In the genomic region with DNA sequence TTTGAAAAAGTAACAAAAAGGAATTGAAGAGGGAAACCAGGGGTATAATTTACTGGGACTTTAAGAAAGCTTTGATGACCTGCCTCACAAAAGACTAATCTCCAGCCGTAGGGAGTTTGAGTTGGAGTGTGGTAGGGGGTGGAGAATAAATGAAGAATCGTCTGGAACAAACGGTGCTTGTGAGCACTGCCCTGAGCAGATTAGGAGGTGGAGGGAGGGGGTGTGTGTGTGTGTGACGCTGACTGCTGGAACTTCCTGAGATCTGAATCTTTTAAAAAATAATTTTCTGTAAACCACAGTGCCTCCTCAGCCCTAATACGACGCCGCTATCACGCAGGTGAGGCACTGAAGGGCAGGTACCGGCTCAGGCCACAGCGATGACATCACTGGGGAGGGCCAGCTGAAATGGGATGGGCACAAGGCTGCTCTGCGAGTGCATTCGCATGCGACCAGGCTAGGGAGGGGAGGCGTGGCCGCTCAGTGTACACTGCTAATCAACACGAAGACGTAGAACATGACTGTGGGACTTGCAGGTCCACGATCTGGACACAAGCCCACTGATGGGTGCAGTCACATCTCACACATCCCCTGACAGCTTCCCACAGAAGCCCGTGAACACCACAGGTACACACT, we compare ENCODE assay signal across 10 mouse cellular contexts.
DNase-seq lines count a peak whose midpoint lies in the region; ATAC-seq and TF ChIP-seq lines count a peak whose summit lies in the region.
"Had no signal": no experiment of that assay in that cellular context is flagged by ENCODE, and none has a peak within 500 bp of the region (broad histone marks: within the 10 kb centered on the region; RNA-seq: fewer than 3 reads in every experiment).

No protein-coding gene starts in this region.

- peaks cover 9% of the 10 kb centered on the region; the same call in 1 of the 2 replicates for H3K4me1 ChIP-seq in heart, embryonic 16.5 days (ENCODE audit: control insufficient read depth, insufficient read depth, low read length)
- peaks cover 25% of the 10 kb centered on the region for H3K4me1 ChIP-seq in forebrain, embryonic 15.5 days
- H3K4me1 ChIP-seq in midbrain, embryonic 10.5 days = peaks cover 51% of the 10 kb centered on the region

- no peak for ATAC-seq in heart, embryonic 16.5 days (replicated peaks; ENCODE audit: extremely low read depth, insufficient read depth, low FRiP score)
- ATAC-seq in forebrain, embryonic 15.5 days (replicated peaks) = 0 out of 2 replicates have a peak, but pooled peaks have one; percentile 27

- no peak overlapping the region for H3K4me3 ChIP-seq in heart, embryonic 16.5 days (ENCODE audit: low read length)
- H3K4me3 ChIP-seq in forebrain, embryonic 15.5 days = no peak overlapping the region
- H3K4me3 ChIP-seq in midbrain, embryonic 10.5 days = peak overlapping the region; percentile 31

- no peak for DNase-seq in heart, adult 9 months (ENCODE audit: low spot score in 2 of 2)
- DNase-seq in brain, embryonic 14.5 days (ENCODE audit: low read depth) = peak; percentile 56
- DNase-seq in midbrain, embryonic 10.5 days (ENCODE audit: low spot score) = no peak
- DNase-seq in gastrocnemius, postnatal 4 days (ENCODE audit: low spot score in 2 of 2) = no peak
- no peak for DNase-seq in right cerebral cortex, postnatal 10 days (ENCODE audit: low spot score in 2 of 2)
- DNase-seq in spleen, postnatal 4 days (ENCODE audit: low spot score in 2 of 2) = no peak
- DNase-seq: gastrocnemius, postnatal 10 days had no signal

- TF ChIP-seq CTCF in brain, embryonic 14.5 days (IDR thresholded peaks at IDR 0.05; ENCODE audit: borderline replicate concordance, extremely low read depth, insufficient read depth, insufficient read length) = no peak

- no peak overlapping the region for H3K27ac ChIP-seq in heart, embryonic 16.5 days (ENCODE audit: low read length)
- H3K27ac ChIP-seq in forebrain, embryonic 15.5 days (replicated peaks) = no peak overlapping the region
- peak overlapping the region; percentile 65 for H3K27ac ChIP-seq in midbrain, embryonic 10.5 days (replicated peaks)
- H3K27ac ChIP-seq: macrophage had no signal

- H3K36me3 ChIP-seq in heart, embryonic 16.5 days (ENCODE audit: control insufficient read depth, insufficient read depth) = no peaks in the 10 kb centered on the region
- no peaks in the 10 kb centered on the region for H3K36me3 ChIP-seq in forebrain, embryonic 15.5 days
- H3K36me3 ChIP-seq in midbrain, embryonic 10.5 days = no peaks in the 10 kb centered on the region

- no peaks in the 10 kb centered on the region for H3K9me3 ChIP-seq in heart, embryonic 16.5 days (replicated peaks; ENCODE audit: control insufficient read depth, low read length)
- H3K9me3 ChIP-seq in forebrain, embryonic 15.5 days = no peaks in the 10 kb centered on the region
- H3K9me3 ChIP-seq in midbrain, embryonic 10.5 days (replicated peaks) = no peaks in the 10 kb centered on the region

- WGBS in heart, embryonic 16.5 days = 33% methylated on average over 19 of the region's 19 CpGs
- 16% methylated on average over 19 of the region's 19 CpGs for WGBS in forebrain, embryonic 15.5 days
- 27% methylated on average over 19 of the region's 19 CpGs for WGBS in midbrain, embryonic 10.5 days

- peaks cover 2% of the 10 kb centered on the region; the same call in 1 of the 2 replicates for H3K27me3 ChIP-seq in heart, embryonic 16.5 days (ENCODE audit: control insufficient read depth, insufficient read depth, low read length)
- no peaks in the 10 kb centered on the region for H3K27me3 ChIP-seq in forebrain, embryonic 15.5 days
- H3K27me3 ChIP-seq in midbrain, embryonic 10.5 days (ENCODE audit: low read depth, poor library complexity, severe bottlenecking) = peaks cover 12% of the 10 kb centered on the region; the same call in 1 of the 2 replicates

- peak overlapping the region; percentile 47; the same call in 1 of the 2 replicates for H3K4me2 ChIP-seq in heart, embryonic 16.5 days (ENCODE audit: low read depth, low read length)
- peak overlapping the region; percentile 20; the same call in 1 of the 2 replicates for H3K4me2 ChIP-seq in forebrain, embryonic 15.5 days (replicated peaks)

- H3K9ac ChIP-seq in heart, embryonic 16.5 days (ENCODE audit: low read length) = no peak overlapping the region
- no peak overlapping the region for H3K9ac ChIP-seq in forebrain, embryonic 15.5 days (replicated peaks)

- TF ChIP-seq POLR2A in brain, embryonic 14.5 days (IDR thresholded peaks at IDR 0.05; ENCODE audit: borderline replicate concordance, extremely low read depth, insufficient read depth, insufficient read length, poor library complexity, severe bottlenecking) = no peak
